Mouse (Mus musculus): ENCODE measurements around the gene Rpsa. TPM values are rescaled to one million over a fixed set of nuclear protein-coding genes. Genes with fewer than 3 reads are reported as not detected.
A peak's percentile ranks its signal among the peaks of the same experiment; 100 is the strongest.

Gene Rpsa
- polyA plus RNA-seq, 1 experiment from 2014 or later = 941 TPM

DNA sequence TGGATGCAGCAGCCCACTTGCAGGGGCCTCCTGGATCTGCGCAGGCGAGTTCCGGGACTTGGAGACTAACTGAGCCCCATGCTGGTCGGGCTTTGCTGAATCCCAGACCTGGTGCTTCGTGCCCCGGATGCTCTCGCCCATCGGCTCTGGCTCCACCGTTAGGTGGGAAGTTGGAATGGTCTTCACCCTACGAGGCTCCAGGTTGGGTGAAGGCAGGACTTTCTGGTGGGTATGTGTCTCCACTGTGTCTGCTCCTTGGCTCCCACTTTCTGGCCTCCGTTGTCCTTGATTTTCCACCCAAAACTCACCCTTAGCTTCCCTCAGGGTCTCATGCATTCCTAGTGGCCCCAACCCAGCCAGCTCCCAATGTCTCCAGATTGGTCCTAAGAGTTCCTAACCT lies 8.0 kb downstream of the Rpsa start:
- no peak overlapping the region for H3K4me2 ChIP-seq (replicated peaks; ENCODE audit: low read depth)
- no peaks in the 10 kb centered on the region for H3K27me3 ChIP-seq (ENCODE audit: control insufficient read depth, insufficient read depth, low read length)
- WGBS = 86% methylated on average over 11 of the region's 11 CpGs
- H3K9me3 ChIP-seq (ENCODE audit: control insufficient read depth, low read length) = no peaks in the 10 kb centered on the region
- H3K27ac ChIP-seq (replicated peaks) = no peak overlapping the region
- no peak for TF ChIP-seq EP300 (optimal IDR thresholded peaks at IDR 0.05)
- TF ChIP-seq CTCF (IDR thresholded peaks at IDR 0.05; ENCODE audit: low read depth) = no peak
- no peaks in the 10 kb centered on the region for H3K4me1 ChIP-seq (replicated peaks; ENCODE audit: control insufficient read depth, insufficient read depth)
- DNase-seq (ENCODE audit: low spot score) (no peak), ATAC-seq (ENCODE audit: low FRiP score, low TSS enrichment) (no peak)
- peaks cover 9% of the 10 kb centered on the region; the same call in 1 of the 2 replicates for H3K36me3 ChIP-seq (ENCODE audit: control insufficient read depth, insufficient read depth, low read length)
- no peak overlapping the region for H3K4me3 ChIP-seq (ENCODE audit: low read depth, low read length)
- H3K9ac ChIP-seq (ENCODE audit: low read length) = no peak overlapping the region

DNA sequence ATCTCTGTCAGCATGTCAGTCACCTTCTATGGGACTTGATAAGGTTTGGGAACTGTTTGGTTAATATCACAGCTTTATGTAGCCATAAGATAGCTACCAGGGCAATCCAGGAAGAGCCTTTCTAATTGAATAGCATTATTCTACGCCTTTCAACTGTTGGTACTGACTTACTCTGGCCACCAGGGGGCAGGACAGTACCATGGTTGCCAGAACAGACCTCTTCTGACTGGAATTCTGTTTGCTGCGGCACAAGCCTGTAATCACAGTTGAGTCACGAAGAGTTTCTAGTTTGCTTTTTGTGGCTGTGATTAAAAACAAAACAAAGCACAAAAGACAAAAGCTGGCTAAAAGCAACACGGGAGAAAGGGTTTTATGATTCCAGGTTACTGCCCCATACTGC lies 13.2 kb downstream of the Rpsa start:
- H3K36me3 ChIP-seq (ENCODE audit: control insufficient read depth, insufficient read depth, low read length) = no peaks in the 10 kb centered on the region
- H3K9me3 ChIP-seq (ENCODE audit: control insufficient read depth, low read length) = no peaks in the 10 kb centered on the region
- no peaks in the 10 kb centered on the region for H3K4me1 ChIP-seq (replicated peaks; ENCODE audit: control insufficient read depth, insufficient read depth)
- H3K4me3 ChIP-seq (ENCODE audit: low read depth, low read length) = no peak overlapping the region
- WGBS = 4% methylated on average over 4 of the region's 4 CpGs
- ATAC-seq (ENCODE audit: low FRiP score, low TSS enrichment) = peak; percentile 86
- H3K27me3 ChIP-seq (ENCODE audit: control insufficient read depth, insufficient read depth, low read length) = no peaks in the 10 kb centered on the region
- no peak overlapping the region for H3K27ac ChIP-seq (replicated peaks)
- DNase-seq (ENCODE audit: low spot score) = peak; percentile 86
- TF ChIP-seq CTCF (IDR thresholded peaks at IDR 0.05; ENCODE audit: low read depth) (peak; percentile 96), EP300 (optimal IDR thresholded peaks at IDR 0.05) (no peak)
- H3K4me2 ChIP-seq (replicated peaks; ENCODE audit: low read depth) = no peak overlapping the region
- no peak overlapping the region for H3K9ac ChIP-seq (ENCODE audit: low read length)

DNA sequence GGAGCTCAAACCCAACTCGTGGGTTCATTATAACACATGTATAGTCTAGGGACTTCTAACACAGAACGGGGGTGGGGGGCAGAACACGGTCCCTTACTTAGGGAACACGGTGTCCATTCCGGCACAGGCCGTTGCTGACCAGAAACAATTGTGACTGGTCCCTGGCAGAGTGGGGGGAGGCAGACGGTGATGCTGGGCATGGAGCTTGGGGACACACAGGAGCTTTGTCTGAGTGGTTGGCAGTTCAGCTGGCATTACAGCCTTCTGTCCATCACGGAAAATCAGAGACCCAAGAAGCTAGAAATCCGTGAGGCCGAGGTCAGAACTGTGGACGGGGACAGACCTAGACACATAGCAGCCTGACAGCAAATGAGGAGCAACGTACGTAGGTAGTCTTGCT lies 17.0 kb downstream of the Rpsa start:
- 86% methylated on average over 13 of the region's 13 CpGs for WGBS
- DNase-seq (ENCODE audit: low spot score) = no peak
- Histone ChIP-seq H3K27me3 (ENCODE audit: control insufficient read depth, insufficient read depth, low read length) (no peaks in the 10 kb centered on the region), H3K36me3 (ENCODE audit: control insufficient read depth, insufficient read depth, low read length) (no peaks in the 10 kb centered on the region), H3K4me1 (replicated peaks; ENCODE audit: control insufficient read depth, insufficient read depth) (no peaks in the 10 kb centered on the region), H3K9ac (ENCODE audit: low read length) (no peak overlapping the region), H3K4me2 (replicated peaks; ENCODE audit: low read depth) (no peak overlapping the region), H3K4me3 (ENCODE audit: low read depth, low read length) (no peak overlapping the region), H3K27ac (replicated peaks) (no peak overlapping the region), H3K9me3 (ENCODE audit: control insufficient read depth, low read length) (no peaks in the 10 kb centered on the region)
- TF ChIP-seq EP300 (optimal IDR thresholded peaks at IDR 0.05) = no peak
- no peak for TF ChIP-seq CTCF (IDR thresholded peaks at IDR 0.05; ENCODE audit: low read depth)
- no peak for ATAC-seq (ENCODE audit: low FRiP score, low TSS enrichment)

DNA sequence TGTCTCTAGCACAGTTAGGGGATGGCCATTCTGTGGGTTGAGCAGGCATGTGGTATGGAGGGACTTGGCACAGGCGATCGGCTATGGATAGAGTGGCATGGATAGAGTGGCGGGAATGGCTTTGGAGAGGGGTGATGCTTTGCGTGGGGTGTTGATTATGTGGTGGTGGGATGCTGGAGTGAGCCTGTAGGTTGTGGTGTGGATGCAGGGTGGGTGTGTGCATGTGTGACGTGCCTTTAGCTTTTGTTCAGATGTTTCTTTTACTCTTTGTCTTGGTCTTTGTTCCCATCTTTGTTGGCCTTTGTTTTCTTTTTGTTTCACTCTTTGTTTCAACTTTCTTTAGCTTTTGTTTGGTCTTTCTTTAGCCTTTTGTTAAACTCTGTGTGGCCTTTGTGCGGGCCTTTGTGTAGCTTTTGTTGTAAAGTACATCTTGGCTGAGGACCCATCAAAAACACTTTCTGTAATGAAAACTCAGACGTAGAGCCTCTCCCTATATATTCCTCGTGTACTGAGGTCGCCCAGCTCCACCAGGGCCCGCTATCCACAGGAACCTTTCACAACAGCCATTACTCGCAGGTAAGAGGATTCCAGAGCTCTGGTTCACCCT lies 21.8 kb downstream of the Rpsa start, which contains the start of gene Mobp:
Gene Mobp (plus strand): TSS at position 486 of the 607 bp plus-strand sequence.
- H3K36me3 ChIP-seq (ENCODE audit: control insufficient read depth, insufficient read depth, low read length) = no peaks in the 10 kb centered on the region
- no peak within 1 kb of the TSS for H3K27ac ChIP-seq (replicated peaks)
- H3K4me3 ChIP-seq (ENCODE audit: low read depth, low read length) = no peak within 1 kb of the TSS
- H3K9me3 ChIP-seq (ENCODE audit: control insufficient read depth, low read length) = no peaks in the 10 kb centered on the region
- TF ChIP-seq CTCF (IDR thresholded peaks at IDR 0.05; ENCODE audit: low read depth) (no peak), EP300 (optimal IDR thresholded peaks at IDR 0.05) (no peak)
- 70% methylated on average over 11 of the region's 11 CpGs for WGBS
- H3K4me1 ChIP-seq (replicated peaks; ENCODE audit: control insufficient read depth, insufficient read depth) = no peaks in the 10 kb centered on the region
- no peak within 1 kb of the TSS for H3K4me2 ChIP-seq (replicated peaks; ENCODE audit: low read depth)
- DNase-seq (ENCODE audit: low spot score) (no peak), ATAC-seq (ENCODE audit: low FRiP score, low TSS enrichment) (no peak)
- no peaks in the 10 kb centered on the region for H3K27me3 ChIP-seq (ENCODE audit: control insufficient read depth, insufficient read depth, low read length)
- H3K9ac ChIP-seq (ENCODE audit: low read length) = no peak within 1 kb of the TSS

DNA sequence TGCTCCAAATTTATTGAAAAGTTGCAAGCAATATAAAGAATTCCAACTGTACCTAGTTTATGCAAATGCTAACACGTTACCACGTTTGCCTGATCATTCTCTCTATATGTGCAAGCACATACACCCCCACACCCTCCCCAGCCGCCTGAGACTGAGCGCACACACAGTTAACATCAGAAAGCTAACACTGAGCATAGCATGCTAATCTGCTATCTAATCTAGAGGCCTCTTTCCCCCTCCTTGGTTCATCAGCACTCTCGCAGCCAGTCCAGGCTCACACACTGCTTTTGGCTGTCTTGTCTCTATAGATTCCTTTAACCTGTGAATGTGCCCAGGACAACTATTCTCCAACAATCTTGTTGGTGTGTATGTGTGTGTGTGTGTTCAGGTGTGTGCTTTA lies 23.7 kb downstream of the Rpsa start:
- no peaks in the 10 kb centered on the region for H3K36me3 ChIP-seq (ENCODE audit: control insufficient read depth, insufficient read depth, low read length)
- no peak overlapping the region for H3K4me2 ChIP-seq (replicated peaks; ENCODE audit: low read depth)
- no peak overlapping the region for H3K4me3 ChIP-seq (ENCODE audit: low read depth, low read length)
- H3K9ac ChIP-seq (ENCODE audit: low read length) = no peak overlapping the region
- DNase-seq (ENCODE audit: low spot score) (no peak), ATAC-seq (ENCODE audit: low FRiP score, low TSS enrichment) (no peak)
- no peaks in the 10 kb centered on the region for H3K4me1 ChIP-seq (replicated peaks; ENCODE audit: control insufficient read depth, insufficient read depth)
- TF ChIP-seq EP300 (optimal IDR thresholded peaks at IDR 0.05) (no peak), CTCF (IDR thresholded peaks at IDR 0.05; ENCODE audit: low read depth) (no peak)
- H3K9me3 ChIP-seq (ENCODE audit: control insufficient read depth, low read length) = no peaks in the 10 kb centered on the region
- no peaks in the 10 kb centered on the region for H3K27me3 ChIP-seq (ENCODE audit: control insufficient read depth, insufficient read depth, low read length)
- H3K27ac ChIP-seq (replicated peaks) = no peak overlapping the region
- WGBS = 61% methylated on average over 5 of the region's 5 CpGs

DNA sequence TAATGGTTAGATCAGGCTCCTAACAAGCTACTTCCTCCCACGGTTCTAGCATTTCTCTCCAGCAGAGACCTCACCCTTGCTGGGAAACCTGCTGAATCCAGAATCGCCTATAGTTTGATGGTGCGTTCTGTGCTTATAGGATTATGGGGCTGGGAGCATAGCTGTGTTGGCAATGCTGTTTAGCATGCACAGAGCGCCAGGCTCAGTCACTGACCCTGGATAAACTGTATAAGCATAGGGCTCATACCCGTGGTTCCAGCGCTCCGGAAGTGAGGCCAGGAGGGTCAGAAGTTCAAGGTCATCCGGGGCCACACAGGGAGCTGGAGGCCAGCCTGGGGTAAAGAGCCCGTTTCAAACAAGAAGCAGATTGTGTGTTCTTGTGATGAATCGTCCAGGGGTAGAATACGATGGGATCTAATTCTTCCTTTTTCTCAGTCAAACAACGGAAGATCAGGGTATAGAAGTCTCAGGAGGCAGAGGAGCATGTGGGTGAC lies 24.5 kb downstream of the Rpsa start:
- Histone ChIP-seq H3K27me3 (ENCODE audit: control insufficient read depth, insufficient read depth, low read length) (no peaks in the 10 kb centered on the region), H3K4me1 (replicated peaks; ENCODE audit: control insufficient read depth, insufficient read depth) (no peaks in the 10 kb centered on the region), H3K4me3 (ENCODE audit: low read depth, low read length) (no peak overlapping the region), H3K9me3 (ENCODE audit: control insufficient read depth, low read length) (no peaks in the 10 kb centered on the region), H3K36me3 (ENCODE audit: control insufficient read depth, insufficient read depth, low read length) (no peaks in the 10 kb centered on the region), H3K4me2 (replicated peaks; ENCODE audit: low read depth) (no peak overlapping the region), H3K27ac (replicated peaks) (no peak overlapping the region), H3K9ac (ENCODE audit: low read length) (no peak overlapping the region)
- 70% methylated on average over 12 of the region's 12 CpGs for WGBS
- TF ChIP-seq EP300 (optimal IDR thresholded peaks at IDR 0.05) = no peak
- TF ChIP-seq CTCF (IDR thresholded peaks at IDR 0.05; ENCODE audit: low read depth) = no peak
- ATAC-seq (ENCODE audit: low FRiP score, low TSS enrichment) (no peak), DNase-seq (ENCODE audit: low spot score) (no peak)

All from stomach, postnatal 0 days (tissue).